Mouse (Mus musculus) kidney, adult 9 months (tissue): Measurements from ENCODE around the gene Zfp385b.

Source experiments
- DNase-seq: peaks from one replicate; pipeline ENCODE4 v3.0.0; 2022

The Zfp385b gene

DNA sequence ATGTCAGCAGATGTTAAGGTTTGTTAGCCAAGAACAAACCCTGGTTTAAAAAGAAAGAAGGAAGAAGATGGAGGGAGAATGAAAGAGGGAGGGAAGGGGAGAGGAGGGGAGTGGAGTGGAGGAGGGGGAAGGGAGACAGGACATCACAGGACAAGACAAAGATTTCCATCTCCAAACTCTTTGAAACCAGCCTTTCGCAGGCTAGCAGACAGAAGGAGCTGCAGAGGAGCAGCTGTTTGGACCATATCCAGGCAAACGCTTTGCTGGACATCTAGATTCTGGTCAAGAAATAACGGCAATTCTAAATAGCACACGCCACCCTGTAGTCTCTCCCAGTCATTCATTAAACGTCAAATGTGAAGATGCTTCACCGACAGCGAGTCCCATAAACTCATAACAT is 38.0 kb downstream of the Zfp385b start:
- no peak for DNase-seq

DNA sequence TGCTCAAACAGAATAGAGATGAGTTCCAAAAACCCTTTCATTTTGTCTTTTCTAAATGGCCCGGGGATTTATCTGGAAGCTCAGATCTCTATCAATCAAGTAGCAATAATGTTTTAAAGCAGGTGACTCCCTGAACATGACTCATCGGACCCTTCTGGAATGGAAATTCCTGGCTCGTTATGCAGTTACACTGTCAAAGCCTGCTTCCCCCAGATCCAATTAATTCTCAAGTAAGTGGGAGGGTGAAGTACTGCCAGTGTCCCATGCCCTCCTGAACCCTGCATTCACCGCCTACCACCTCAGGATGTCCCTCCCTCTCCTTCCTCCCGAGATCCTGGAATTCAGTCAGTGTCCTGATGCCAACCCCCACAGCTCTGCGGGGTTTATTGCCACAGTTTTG is 41.7 kb downstream of the Zfp385b start:
- DNase-seq, result peak; percentile 54

DNA sequence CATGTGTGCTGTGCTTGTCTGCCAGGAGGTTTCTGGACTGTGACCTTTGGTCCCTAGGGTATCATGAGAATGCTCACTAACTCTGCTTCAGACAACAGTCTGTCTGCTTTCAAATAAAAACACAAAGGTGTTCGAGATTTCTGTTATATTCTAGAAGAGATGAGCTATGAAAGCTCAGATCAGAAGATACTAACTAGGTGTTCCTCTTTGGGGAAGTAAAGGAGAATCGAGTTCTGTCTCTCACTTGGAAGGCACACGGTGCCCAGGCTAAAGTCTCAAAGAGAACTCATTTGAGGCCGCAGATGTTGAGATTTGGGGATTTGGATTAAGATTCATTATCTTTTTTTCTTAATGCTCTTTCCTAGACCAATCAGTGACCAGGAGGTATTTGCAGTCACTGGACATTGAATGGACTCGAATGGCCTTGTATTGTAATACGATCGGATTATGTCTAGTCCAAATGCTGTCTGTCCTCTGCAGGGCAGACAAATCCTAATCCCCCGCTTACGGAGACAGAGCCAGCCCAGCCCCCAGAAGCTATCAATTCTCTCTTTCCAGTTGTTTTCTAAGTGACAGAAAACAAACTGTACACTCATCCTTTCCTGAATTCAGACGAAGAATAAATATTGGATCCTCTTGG is 42.3 kb downstream of the Zfp385b start:
- peak; percentile 45 for DNase-seq

DNA sequence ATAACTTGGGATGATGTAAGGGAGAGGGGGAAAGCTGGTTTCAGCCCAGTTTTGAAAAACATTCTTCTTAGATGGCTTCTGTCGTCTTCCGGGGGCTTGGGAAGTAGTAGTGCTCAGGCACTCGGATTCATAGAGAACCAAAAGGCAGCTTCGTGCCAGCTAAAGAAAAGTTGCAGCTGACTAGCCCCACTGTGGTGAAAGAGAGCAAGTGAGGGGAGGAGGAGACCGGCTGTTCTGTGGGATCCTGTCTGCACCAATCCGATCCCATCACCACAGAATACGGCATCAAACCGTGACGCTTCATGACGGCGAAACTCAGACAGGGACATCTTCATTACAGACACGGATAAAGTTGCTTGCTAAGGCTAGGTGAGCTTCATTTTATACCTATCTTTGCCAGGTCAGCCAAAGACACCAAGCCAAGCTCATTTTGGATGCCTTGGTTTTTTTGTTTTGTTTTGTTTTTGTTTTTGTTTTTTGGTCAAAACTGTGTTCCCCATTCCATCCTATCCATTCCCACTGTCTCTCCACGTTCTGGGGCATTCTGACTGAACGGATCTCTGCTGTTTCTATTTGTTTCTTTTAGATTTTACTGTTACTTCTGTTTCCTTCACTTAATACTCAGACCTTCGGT is 44.1 kb downstream of the Zfp385b start:
- DNase-seq, result no peak

DNA sequence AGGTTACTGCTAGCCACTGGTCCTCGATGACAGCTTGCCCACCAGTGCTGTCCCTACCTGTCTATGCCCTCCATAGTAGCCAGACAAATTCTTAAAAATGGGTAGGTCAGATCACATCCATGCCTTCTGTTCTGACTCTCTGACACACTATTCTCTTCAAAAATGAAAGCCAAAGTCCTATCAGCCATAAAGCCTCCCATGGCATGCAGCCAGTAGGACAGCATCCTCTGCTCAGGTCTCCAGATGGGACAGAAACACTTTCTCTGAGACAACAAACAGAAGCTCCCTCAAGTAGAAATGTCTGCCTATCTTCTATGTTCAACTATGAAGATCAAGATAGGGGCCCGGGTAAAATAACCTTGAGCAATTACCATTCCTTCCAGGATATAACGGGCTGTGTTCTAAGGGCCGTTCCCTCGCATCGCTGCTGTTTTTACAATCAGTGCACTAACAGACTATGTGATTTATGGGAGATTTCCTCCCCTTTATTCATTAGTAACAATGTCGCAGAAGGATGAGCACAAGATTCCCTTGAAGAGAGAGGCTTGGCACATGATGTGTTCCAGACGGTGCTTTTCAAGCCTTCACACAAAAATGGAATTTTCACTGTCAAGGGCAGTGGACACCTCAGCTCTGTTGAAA is 49.3 kb downstream of the Zfp385b start:
- no peak for DNase-seq

DNA sequence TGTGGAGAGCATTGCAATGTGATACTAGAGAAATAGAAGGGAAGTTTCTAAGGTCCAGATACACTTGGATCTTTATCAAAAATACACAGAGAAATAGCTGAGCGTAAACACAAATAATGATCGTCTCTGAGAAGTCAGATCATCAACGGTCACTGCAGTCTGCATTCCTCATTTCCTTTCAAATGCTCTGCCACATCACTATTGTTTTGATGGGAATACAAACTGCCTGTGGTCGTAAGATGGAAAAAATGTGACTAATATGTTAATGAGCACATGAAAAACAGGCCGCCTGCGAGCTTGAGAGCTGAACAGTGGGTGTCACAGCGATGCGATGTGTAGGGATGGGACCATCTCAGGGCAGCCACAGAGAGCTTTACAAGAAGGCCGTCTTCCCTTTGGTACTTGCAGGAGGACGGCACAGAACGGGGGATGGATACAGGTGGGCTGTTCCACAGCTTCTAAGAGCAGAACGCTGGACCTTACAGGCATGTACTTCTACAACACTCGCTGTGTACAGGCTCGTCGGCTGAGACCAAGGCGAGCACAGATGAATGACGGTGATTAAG is 51.0 kb downstream of the Zfp385b start:
- DNase-seq, result no peak

DNA sequence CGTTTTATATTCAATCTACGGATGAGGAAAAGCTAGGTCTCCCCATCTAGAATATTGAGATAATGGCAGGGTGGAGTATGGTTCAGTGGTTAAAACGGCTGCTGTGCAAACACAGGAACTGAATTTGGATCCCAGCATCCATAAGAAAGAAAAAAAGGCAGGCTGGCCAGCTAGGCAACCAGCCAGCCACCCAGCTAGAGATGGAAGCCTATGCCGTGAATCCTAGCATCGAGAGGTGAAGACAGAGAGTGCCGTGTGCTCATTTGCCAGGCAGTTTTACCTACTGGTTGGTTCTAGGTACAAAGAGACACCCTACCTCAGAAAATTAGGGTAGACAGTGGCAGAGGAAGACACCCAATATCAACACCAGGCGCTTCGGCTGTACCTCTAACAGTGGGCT is 57.5 kb downstream of the Zfp385b start:
- DNase-seq, result no peak

DNA sequence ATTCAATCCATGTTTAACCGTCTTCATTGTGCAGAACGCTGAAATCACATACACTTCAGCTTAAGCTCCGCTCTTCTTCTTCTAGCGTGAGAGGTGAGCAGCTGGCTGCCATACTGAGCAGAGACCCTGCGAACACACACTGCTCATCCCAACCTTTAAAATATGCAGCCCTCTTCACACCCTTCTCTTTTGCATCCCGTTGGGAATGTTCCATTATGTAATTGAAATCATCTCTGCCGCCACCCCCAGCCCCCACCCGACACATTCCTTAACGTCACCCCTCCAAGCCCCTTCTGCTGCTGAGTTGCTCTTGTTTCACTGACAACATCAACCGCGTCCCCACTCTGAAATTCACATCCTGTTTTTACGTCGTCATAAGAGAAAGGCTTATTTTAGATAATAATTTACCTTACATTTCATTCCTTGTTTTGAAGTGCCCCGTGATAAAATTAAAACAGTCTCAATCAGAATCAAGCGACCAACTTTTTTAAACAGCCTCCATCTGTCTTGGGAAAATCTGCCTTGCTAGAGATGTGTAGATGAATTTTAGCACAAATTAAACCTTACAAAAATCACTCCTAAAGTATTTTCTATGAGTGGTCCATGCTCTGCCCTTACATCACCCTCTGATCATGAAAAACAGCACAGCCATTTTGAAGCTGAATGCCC is 60.9 kb downstream of the Zfp385b start:
- no peak for DNase-seq

DNA sequence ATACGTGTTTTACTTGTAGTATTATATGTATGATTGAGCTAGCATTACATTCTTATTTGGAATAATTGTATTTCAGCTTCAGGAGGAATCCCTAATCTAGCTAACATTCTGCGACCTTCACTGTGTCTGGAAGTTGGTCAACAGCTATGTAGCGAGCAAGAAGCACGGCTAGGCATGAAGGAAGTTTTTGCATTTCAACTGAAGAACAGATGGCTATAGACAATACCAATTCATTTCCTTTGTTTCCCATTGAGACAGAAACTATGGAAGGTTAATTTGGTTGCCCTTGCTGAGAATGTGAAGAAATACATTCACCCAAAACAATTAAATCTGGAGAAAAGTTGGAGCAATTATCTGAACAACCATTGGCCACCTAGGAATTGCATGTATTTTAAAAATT is 66.9 kb downstream of the Zfp385b start:
- DNase-seq, result no peak

DNA sequence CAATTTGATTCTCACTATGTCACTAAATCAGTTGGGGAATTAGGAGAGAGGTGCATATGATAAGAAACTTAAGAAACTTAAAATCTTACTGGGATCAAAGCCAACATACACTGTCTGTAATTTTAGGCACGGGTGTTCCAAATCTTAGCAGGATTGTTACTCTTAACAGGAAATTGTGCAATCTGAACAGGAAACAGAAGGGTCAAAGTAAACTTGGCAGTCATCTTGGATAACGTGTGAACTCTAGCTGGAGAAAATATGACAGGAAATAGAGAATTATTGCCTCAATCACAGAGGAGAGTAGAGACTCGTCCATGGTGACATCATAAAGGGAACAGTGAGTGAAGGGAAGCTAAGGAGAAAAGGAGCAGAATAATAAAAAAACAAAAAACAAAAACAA is 69.8 kb downstream of the Zfp385b start:
- no peak for DNase-seq

DNA sequence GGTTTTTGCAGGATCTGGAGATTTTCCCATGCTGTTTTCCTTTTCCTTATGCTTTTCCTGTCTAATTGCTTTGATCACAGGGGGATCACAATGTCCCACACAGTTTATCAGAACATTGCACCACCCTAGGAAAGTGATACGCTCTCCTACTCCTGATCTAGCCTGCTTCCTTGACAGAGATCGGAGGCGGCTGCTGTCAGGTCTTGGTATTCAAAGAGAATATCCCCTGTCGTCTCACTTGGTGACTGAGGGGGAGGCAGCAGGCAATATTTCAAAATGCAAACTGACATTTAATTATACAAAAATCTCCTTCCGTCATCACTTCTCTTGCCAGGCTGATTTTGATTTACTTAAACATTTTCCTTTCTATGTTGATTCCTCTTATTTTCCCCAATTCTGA is 73.0 kb downstream of the Zfp385b start:
- no peak for DNase-seq

DNA sequence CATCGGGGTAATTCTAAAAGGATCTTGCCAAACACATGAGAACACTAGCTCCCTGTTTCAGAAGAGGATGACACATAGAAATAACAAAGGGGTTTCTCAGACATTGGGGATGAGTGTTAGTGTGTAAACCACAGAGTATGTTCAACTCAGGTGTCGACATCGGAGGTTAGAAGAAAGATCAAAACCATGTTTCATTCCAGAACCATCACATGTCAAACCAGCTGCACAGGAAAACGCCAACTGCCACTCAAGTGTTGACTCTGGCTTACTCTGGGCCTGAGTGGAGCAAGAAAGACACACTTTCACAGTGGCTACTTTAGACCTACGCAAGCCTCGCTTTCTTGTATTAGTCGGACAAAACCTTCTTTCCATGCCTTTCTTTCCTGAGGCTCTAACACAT is 74.2 kb downstream of the Zfp385b start:
- DNase-seq, result no peak

DNA sequence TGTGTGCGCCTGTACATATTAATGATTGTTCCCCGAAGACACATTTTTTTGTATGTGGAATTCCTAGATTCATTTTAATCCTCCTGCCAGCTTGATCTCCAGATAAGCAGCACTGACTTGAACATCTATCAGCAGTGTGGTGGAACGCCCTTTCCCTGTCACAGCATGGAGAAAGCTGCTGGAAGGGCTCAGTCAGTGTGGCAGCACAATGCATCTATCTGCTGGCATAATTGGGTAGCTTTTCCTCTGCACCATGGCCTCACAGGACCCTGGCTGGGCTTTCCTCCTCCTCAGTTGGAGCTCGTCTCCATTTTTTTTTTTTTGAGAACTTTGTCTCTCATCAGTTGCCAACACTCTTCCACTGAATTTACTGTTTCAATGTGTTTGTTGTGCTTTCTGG is 77.1 kb downstream of the Zfp385b start:
- DNase-seq, result no peak

DNA sequence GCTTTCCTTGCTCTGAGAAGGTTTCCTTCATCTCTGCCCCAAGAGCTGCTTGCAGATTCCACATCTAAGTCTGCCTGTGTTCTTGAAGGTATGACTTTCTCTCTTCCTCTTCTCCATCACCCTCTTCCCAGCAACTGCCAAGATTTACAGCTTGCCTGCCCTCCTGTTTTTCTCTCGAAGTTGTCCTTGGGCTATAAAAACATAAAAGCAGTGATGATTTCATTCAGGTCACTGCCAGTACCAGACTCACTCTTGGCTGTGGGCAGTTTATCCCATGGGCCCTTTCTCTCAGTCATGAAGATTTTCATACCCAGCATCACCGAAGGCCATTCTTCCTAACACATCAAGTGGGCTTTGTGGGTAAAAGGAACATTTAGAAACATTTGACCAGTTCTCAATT is 89.2 kb downstream of the Zfp385b start:
- DNase-seq, result no peak

DNA sequence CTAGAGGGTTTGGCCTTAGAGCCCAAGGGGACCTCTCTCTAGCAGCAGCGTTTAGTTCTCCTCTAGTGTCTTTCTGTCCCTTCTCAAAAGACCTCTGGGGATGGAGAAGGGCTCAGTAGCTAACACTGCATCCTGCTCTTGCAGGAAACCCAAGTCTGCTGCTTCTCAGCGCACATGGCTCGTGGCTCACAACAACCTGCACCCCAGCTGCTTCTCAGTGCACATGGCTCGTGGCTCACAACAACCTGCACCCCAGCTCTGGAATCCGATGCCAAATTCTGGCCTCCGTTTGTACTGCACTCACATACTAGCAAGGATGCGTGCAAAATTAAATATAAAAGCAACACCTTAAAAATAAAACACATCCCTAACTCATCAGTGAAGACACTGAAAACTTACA is 92.6 kb downstream of the Zfp385b start:
- no peak for DNase-seq

DNA sequence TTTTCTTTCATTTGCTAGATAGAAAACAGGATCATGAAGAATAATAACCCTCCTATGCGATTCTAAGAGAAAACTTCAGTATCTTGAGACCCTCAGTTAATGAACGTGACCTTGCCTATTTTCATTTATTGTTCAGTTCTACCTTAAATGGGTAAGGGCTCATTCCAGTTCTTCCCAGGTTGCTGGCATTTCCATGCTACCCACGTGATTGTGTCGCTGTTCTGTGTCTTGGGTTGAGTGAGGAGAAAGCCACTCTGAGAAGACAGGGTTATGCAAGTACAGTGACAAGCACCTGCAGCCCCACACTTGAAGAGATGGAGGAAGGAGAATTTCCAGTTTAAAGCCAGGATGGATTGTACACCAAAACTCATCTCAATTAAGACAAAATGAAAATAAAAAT is 98.6 kb downstream of the Zfp385b start:
- DNase-seq, result no peak

DNA sequence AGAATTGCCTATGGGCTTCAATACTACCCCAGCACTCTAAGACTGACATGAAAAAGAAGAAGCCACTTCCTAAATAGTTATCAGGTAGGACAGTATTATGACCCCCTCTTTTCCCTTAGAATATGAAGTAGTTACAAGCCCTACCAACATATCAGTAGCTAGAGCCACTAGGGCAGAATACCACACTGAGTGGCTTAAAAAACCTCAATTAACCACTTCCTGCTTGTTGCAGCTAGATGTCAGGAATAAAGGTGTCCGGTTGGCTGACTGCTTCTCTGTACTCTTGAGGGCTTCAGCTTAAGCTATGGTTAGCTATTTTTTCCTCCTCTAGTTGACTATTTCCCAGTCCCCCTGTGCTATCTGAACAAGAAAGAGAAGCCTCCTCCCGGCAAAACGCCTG is 103.1 kb downstream of the Zfp385b start:
- no peak for DNase-seq

DNA sequence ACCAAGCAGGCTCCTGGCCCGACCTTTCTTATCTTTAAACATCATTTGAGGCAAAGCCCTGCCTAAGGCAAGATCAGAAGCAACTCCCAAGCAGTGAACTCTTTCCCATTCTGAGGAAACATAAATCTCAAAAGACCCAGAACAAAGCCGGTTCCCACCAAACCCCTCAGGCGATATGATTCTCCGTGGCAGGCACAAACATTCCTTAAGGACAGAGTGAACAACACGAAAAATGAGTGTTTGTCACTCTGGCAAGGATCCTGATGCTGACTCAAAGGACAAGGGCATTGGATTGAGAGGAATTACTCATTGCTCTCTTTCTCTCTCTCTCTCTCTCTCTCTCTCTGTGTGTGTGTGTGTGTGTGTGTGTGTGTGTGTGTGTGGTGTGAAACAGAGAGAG is 105.6 kb downstream of the Zfp385b start:
- DNase-seq, result no peak

DNA sequence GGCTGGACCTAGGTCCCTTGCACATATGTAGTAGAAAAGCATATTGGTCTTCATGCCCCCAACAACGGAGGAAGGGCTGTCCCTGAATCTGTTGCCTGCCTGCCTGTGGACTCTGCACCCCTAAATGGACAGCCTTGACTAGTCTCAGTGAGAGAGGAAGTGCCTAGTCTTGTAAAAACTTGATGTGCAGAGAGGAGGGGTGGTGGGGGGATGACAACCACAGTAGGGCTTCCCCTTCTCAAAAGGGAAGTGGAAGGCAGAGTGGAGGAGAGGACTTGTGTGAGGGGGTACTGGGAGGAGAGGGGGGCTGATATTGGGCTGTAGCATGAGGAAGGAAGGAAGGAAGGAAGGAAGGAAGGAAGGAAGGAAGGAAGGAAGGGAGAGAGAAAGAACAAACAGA is 107.7 kb downstream of the Zfp385b start:
- DNase-seq, result no peak

DNA sequence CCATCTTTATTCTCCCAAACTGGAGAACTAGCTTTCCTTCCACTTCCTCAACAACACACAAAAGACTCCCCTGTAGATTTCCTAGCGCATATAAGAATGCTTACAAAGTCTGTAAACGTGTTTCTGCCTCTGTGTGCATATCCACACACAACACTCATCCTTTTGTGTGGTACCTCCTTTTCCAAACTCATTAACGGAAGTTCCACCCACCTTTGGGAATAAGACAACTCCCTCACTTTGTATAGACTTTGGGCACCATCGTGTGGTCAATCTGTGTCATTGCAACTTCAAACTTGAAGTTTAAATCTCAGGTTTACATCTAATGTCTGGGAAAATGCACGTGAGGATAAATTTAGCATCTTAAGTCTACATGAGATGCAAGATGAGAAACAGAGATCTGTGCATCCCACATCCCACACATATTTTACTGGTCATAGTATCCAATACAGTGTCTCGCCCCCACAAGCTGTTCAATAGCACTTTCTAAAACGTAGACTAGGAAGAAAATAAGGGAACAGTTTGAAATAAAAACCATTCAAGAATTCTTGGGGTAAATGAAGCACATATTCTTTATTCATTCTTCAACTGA is 110.1 kb downstream of the Zfp385b start:
- DNase-seq, result peak; percentile 42

DNA sequence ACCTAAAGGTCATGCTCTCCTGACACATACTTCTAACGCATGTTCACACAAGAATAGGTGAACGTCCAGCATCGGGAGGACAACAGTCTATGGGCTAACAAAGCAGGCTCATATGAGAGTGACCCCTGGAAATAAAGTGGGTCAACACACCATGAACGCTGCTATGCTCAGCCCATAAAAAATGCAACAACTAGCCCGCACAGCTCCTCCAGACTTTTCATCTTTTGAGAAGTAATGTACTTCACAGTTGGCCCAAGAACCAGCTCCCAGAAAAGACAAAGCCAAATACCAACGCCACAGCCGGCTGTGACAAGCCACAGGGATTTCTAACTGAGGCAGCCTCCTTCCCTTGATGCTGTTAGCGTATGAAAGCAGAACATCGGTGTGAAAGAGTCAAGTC is 112.3 kb downstream of the Zfp385b start:
- no peak for DNase-seq

DNA sequence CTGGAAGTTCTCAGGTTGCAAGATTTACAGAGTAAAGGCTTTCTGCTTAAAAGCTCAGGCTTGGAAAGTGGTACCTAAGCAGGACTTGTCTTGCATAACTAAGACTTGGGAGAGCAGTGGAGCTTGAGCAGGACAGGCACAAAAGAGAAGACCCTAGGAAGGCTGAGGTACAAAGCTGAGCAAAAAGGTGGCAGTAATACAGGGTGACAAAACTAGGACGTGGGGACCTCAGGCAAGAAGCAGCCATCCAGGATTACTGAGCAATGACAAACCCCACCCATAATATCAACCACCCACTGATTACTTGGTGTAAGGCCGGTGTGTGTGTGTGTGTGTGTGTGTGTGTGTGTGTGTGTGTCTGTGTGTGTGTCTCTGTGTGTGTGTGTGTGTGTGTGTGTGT is 114.0 kb downstream of the Zfp385b start:
- DNase-seq, result no peak

DNA sequence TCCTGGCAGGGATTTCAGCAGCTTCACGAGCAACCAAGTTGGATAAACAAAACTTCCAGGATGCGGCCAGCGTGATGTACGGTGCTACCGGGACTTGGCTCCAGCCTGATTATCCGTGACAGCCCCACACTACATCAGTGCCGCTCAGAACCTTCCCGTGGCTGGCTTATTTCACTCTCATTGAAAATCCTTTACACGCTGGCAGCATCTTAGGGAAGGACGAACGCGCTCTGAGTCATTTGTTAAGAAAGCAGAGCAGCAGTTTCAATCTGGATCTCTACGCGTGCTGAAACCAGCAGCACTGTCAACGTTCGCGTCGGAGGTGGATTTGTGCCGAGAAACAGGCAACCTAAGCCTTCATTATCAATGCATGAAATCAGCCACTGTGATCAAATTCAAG is 116.4 kb downstream of the Zfp385b start:
- no peak for DNase-seq
